Mouse (Mus musculus) heart, embryonic 10.5 days (tissue): ENCODE measurements around the gene Ppy. TPM values are rescaled to one million over a fixed set of nuclear protein-coding genes. Genes with fewer than 3 reads are reported as not detected.

Experiments
- DNase-seq: peaks from one replicate; pipeline ENCODE4 v3.0.0-alpha.2; 2017; ENCODE audit warnings: low spot score
- H3K27ac ChIP-seq: fragments of 300-500 bp; sonication (generic); 2 replicates; pipeline ENCODE4 v1.5.1; 2016; ENCODE audit warnings: mild to moderate bottlenecking
- H3K27me3 ChIP-seq: fragments of 300-500 bp; sonication (generic); 2 replicates; pipeline ENCODE4 v1.6.1; 2016; ENCODE audit warnings: mild to moderate bottlenecking; ENCODE audit not compliant: poor library complexity, insufficient read depth, severe bottlenecking
- H3K36me3 ChIP-seq: fragments of 300-500 bp; sonication (generic); 2 replicates; pipeline ENCODE4 v1.6.1; 2016; ENCODE audit warnings: mild to moderate bottlenecking, moderate library complexity
- H3K4me1 ChIP-seq: fragments of 300-500 bp; sonication (generic); 2 replicates; pipeline ENCODE4 v1.6.1; 2016; ENCODE audit warnings: mild to moderate bottlenecking
- H3K4me3 ChIP-seq: fragments of 300-500 bp; sonication (generic); 2 replicates; pipeline ENCODE4 v1.5.1; 2016; ENCODE audit warnings: mild to moderate bottlenecking, moderate library complexity
- H3K9me3 ChIP-seq: fragments of 300-500 bp; sonication (generic); 2 replicates; pipeline ENCODE4 v1.6.1; 2016; ENCODE audit warnings: mild to moderate bottlenecking, moderate library complexity
- WGBS: fragments of 180-500 bp; shearing (Covaris S2); methylation state at CpG from one replicate; pipeline ENCODE4 v1.1.7; 2016; 5-methylcytosine and 5-hydroxymethylcytosine counted together
- polyA plus RNA-seq: library from polyadenylated mRNA; unstranded; fragments of >200 nt; fragmentation: Nextera tagmentation; extraction: Ambion mirVana; gene quantifications from 2 replicates; pipeline ENCODE4 v1.2.1, GENCODE M21; 2016

Gene Ppy
- polyA plus RNA-seq, 1 experiment from 2014 or later, result not detected

DNA sequence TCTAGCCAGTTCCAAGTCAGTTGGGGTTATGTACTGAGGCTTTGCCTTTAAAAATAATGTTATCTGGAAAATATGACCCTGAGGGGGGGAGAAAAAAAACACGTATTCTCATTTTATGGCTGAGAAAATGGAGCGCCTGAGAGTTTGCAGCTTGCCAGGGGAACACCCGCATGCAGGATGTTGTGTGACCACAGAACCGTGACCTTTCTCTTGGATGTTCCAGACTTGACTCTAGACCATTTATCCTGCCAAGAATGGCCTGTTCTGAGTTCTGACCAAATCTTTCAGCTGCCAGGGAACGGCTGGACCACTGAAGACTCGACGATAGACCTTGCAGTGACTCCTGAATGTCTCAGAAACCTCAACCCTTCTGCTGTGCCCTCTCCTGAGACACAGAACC, 47.9 kb downstream of the Ppy start:
- WGBS, result 72% methylated on average over 7 of the region's 7 CpGs
- no peak for DNase-seq
- Histone ChIP-seq H3K27me3 (peaks cover 20% of the 10 kb centered on the region), H3K4me1 (peaks cover 11% of the 10 kb centered on the region; the same call in 1 of the 2 replicates), H3K27ac (no peak overlapping the region), H3K36me3 (0 out of 2 replicates have a peak, but pooled peaks cover 1% of the 10 kb centered on the region), H3K4me3 (no peak overlapping the region), H3K9me3 (no peaks in the 10 kb centered on the region)

DNA sequence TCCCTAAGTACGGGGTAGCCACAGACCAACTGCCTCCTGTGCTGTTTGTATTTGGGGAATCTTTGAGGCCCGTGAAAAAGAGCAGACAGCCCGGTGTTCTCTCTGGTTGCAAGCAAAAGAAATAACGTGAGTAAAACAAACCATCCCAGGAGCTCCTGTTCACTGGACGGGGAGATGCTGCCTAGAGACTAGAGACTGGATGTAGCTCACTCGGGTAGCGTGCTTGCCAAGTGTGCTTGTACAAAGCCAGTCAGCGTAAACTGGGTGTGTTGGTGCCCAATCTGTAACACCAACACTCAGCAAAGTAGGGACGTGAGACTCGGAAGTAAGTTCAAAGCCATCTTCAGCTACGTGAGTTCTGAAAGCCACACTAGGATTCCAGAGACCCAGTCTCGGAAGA, 48.4 kb downstream of the Ppy start:
- peaks cover 11% of the 10 kb centered on the region; the same call in 1 of the 2 replicates for H3K4me1 ChIP-seq
- DNase-seq, result no peak
- peaks cover 20% of the 10 kb centered on the region; the same call in 1 of the 2 replicates for H3K27me3 ChIP-seq
- no peaks in the 10 kb centered on the region for H3K9me3 ChIP-seq
- WGBS, result 83% methylated on average over 12 of the region's 12 CpGs
- H3K36me3 ChIP-seq, result no peaks in the 10 kb centered on the region
- no peak overlapping the region for H3K4me3 ChIP-seq
- peak overlapping the region; percentile 72; the same call in 1 of the 2 replicates for H3K27ac ChIP-seq

DNA sequence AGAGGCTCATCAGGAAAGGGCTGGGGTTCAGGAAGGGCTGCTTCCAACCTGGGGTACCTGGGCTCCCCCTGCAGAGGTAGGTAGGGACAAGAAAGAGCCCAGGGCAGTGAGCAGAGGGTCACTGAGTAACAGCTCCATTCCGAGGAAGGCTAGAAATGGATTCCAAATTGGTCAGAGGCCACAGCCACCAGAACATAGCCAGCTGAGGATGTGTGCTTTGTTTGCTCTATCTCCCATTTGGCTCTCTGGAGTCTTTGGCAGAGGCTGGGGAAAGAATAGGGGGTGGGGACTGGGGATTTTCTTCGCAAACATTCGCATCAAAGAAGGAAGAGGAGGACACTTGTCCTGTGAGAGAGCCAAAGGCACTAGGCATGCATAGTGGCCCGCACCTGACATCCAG, 49.2 kb downstream of the Ppy start:
- Histone ChIP-seq H3K27me3 (peaks cover 20% of the 10 kb centered on the region; the same call in 1 of the 2 replicates), H3K9me3 (no peaks in the 10 kb centered on the region), H3K4me3 (no peak overlapping the region), H3K27ac (peak overlapping the region; percentile 72), H3K36me3 (no peaks in the 10 kb centered on the region), H3K4me1 (peaks cover 11% of the 10 kb centered on the region; the same call in 1 of the 2 replicates)
- DNase-seq, result no peak
- 53% methylated on average over 4 of the region's 4 CpGs for WGBS

DNA sequence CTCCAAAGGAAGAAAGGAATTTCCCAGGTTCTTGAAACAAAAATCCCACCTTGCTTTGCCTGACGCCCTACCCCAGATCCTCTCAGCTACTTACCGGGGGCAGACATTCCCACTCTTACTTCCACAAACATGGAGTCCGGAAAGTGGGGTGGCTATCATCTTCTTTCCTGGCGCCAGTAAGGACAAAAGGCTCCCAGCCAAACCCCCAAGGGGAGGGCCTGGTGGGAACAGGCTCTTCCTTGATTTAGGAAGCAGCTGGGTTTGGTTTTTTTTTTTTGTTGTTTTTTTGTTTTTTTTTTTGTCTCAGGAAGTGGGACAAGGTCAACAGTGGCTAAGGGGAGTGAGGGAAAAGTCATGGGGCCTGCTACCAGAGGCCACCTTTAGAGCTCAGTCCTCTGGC, 49.6 kb downstream of the Ppy start:
- H3K36me3 ChIP-seq, result no peaks in the 10 kb centered on the region
- peak overlapping the region; percentile 72 for H3K27ac ChIP-seq
- DNase-seq, result no peak
- peaks cover 20% of the 10 kb centered on the region; the same call in 1 of the 2 replicates for H3K27me3 ChIP-seq
- no peaks in the 10 kb centered on the region for H3K9me3 ChIP-seq
- H3K4me3 ChIP-seq, result 0 out of 2 replicates have a peak overlapping the region, but pooled peaks have one; percentile 18
- WGBS, result 48% methylated on average over 4 of the region's 4 CpGs
- H3K4me1 ChIP-seq, result peaks cover 11% of the 10 kb centered on the region; the same call in 1 of the 2 replicates

Other genes with a start within 250 kb of the Ppy start
- gene Meox1, start 206.9 kb downstream of the Ppy start, polyA plus RNA-seq, result 5.7 and 8.2 TPM in 2 replicates
- 0.36 and 0.96 TPM in 2 replicates for gene Sost, start 134.3 kb downstream of the Ppy start, polyA plus RNA-seq
- gene Cfap97d1, start 117.0 kb downstream of the Ppy start, polyA plus RNA-seq, result not detected in 2 replicates
- 32.3 and 47.3 TPM in 2 replicates for gene Dusp3, start 114.3 kb downstream of the Ppy start, polyA plus RNA-seq
- gene Mpp3, start 72.9 kb downstream of the Ppy start, polyA plus RNA-seq, result 3.4 and 5.1 TPM in 2 replicates
- 0.83 and 0.94 TPM in 2 replicates for gene Cd300lg, start 59.8 kb downstream of the Ppy start, polyA plus RNA-seq
- 19.0 and 20.1 TPM in 2 replicates for gene Mpp2, start 12.8 kb downstream of the Ppy start, polyA plus RNA-seq
- 3.0 TPM in 1 of 2 replicates, not detected in the other for gene Pyy, start 6.5 kb upstream of the Ppy start, polyA plus RNA-seq
- gene Nags, start 44.2 kb upstream of the Ppy start, polyA plus RNA-seq, result 0.25 and 1.3 TPM in 2 replicates
- gene Tmem101, start 55.1 kb upstream of the Ppy start, polyA plus RNA-seq, result 40.8 and 44.6 TPM in 2 replicates
- 90.9 and 108 TPM in 2 replicates for gene Lsm12, start 84.0 kb upstream of the Ppy start, polyA plus RNA-seq
- gene G6pc3, start 88.3 kb upstream of the Ppy start, polyA plus RNA-seq, result 35.0 and 40.9 TPM in 2 replicates
- gene Hdac5, start 128.8 kb upstream of the Ppy start, polyA plus RNA-seq, result 84.9 and 103 TPM in 2 replicates
- gene BC030867, start 147.6 kb upstream of the Ppy start, polyA plus RNA-seq, result 16.5 and 19.4 TPM in 2 replicates
- gene Asb16, start 167.4 kb upstream of the Ppy start, polyA plus RNA-seq, result 0.06 and 0.08 TPM in 2 replicates
- 40.1 and 41.8 TPM in 2 replicates for gene Tmub2, start 183.6 kb upstream of the Ppy start, polyA plus RNA-seq
- 9.1 and 14.3 TPM in 2 replicates for gene Atxn7l3, start 195.3 kb upstream of the Ppy start, polyA plus RNA-seq
- gene Ubtf, start 218.4 kb upstream of the Ppy start, polyA plus RNA-seq, result 60.4 and 75.4 TPM in 2 replicates